Mouse (Mus musculus) ES-E14 (cell line): ENCODE results near the gene Kcnab1. TPM values are rescaled to one million over a fixed set of nuclear protein-coding genes. Genes with fewer than 3 reads are reported as not detected.

Source experiments
- DNase-seq: peaks from one replicate; pipeline ENCODE4 v3.0.0-alpha.2; 2013; ENCODE audit warnings: low read depth, low spot score
- H3K27ac ChIP-seq: 2 replicates; pipeline ENCODE4 v1.5.1; 2012; ENCODE audit warnings: low read depth, mild to moderate bottlenecking, low read length, moderate library complexity, mixed read lengths; ENCODE audit not compliant: poor library complexity, insufficient read depth, severe bottlenecking
- H3K36me3 ChIP-seq: 2 replicates; pipeline ENCODE4 v1.6.1; 2012; ENCODE audit warnings: mild to moderate bottlenecking, low read length, moderate library complexity, mixed read lengths; ENCODE audit not compliant: control insufficient read depth, poor library complexity, insufficient read depth, severe bottlenecking
- H3K4me1 ChIP-seq, 2 experiments: fragments of 150-350 bp in 1 of 2; sonication (generic) in 1 of 2; 2 replicates each; pipeline ENCODE4 v1.6.1; 2012; ENCODE audit warnings: low read length in 2 of 2, mild to moderate bottlenecking in 1 of 2, mixed read lengths in 1 of 2; ENCODE audit not compliant: control insufficient read depth in 2 of 2, insufficient read depth in 2 of 2, poor library complexity in 1 of 2
- H3K4me3 ChIP-seq, 2 experiments: fragments of 150-350 bp in 1 of 2; sonication (generic) in 1 of 2; 2 replicates each; pipeline ENCODE4 v1.5.1; 2012; ENCODE audit warnings: low read length in 2 of 2, low read depth in 1 of 2, mild to moderate bottlenecking in 1 of 2, mixed read lengths in 1 of 2; ENCODE audit not compliant: insufficient read depth in 1 of 2, poor library complexity in 1 of 2, severe bottlenecking in 1 of 2
- H3K9ac ChIP-seq: 2 replicates; pipeline ENCODE4 v1.6.1; 2012; ENCODE audit warnings: low read depth, mild to moderate bottlenecking, low read length, mixed read lengths; ENCODE audit not compliant: poor library complexity, insufficient read depth, severe bottlenecking
- H3K9me3 ChIP-seq: fragments of 150-350 bp; sonication (generic); 2 replicates; pipeline ENCODE4 v1.6.1; 2012; ENCODE audit warnings: low read depth, mild to moderate bottlenecking, low read length; ENCODE audit not compliant: control insufficient read depth, insufficient read depth
- CHD2 ChIP-seq: IDR thresholded peaks from 2 replicates; pipeline ENCODE4 v1.6.1; 2014; ENCODE audit warnings: mild to moderate bottlenecking, low read depth, low read length, inconsistent platforms
- HCFC1 ChIP-seq: IDR thresholded peaks from 2 replicates; pipeline ENCODE4 v1.6.1; 2012; ENCODE audit warnings: low read length, inconsistent platforms, borderline replicate concordance; ENCODE audit not compliant: insufficient read depth
- MAFK ChIP-seq: IDR thresholded peaks from 2 replicates; pipeline ENCODE4 v1.6.1; 2014; ENCODE audit warnings: mild to moderate bottlenecking, low read depth, low read length, inconsistent platforms; ENCODE audit not compliant: insufficient read depth
- ZC3H11A ChIP-seq: IDR thresholded peaks from 2 replicates; pipeline ENCODE4 v1.6.1; 2012; ENCODE audit warnings: low read depth, mild to moderate bottlenecking, inconsistent platforms, low read length, borderline replicate concordance
- ZNF384 ChIP-seq: IDR thresholded peaks from 2 replicates; pipeline ENCODE4 v1.6.1; 2012; ENCODE audit warnings: low read depth, low read length, inconsistent platforms
- in situ Hi-C, 2 experiments: fragments of 600-800 bp; cut with MboI; formaldehyde crosslinking; loops; one replicate each; pipeline ENCODE4 v1.15.1; 2025; ENCODE audit warnings: low sequenced_read_pairs in 2 of 2, inconsistent platforms in 1 of 2; ENCODE audit not compliant: unreplicated experiment in 2 of 2
- total RNA-seq: library from RNA; depleted of rRNA; stranded (reverse); fragments of 300-350 nt; gene quantifications from 2 replicates; pipeline ENCODE4 v1.2.3, GENCODE M21; 2012

Kcnab1 gene
- total RNA-seq, 1 experiment = 0.45 TPM

DNA sequence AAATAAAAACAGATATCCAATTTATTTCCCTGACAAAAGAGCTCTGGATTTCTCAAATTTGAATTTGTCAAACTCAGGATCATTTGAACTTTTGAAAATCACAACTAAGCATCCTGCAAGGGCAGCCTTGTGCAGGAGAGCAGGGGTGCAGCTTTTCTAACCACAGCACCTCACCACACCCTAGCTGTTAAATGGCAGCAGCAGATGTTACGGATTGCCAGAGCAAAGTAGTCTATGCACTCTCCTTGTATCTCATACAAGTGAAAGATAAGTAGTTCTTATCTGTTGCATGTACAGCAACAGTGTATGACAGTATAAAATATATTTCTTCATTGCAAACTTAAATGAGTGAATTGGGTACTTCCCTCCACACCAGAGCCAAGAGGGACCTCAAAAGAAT lies 20.4 kb downstream of the Kcnab1 start:
- DNase-seq = no peak
- no peak overlapping the region for H3K9ac ChIP-seq
- no peak overlapping the region for H3K4me3 ChIP-seq
- no peaks in the 10 kb centered on the region for H3K36me3 ChIP-seq
- H3K4me1 ChIP-seq = no peaks in the 10 kb centered on the region
- in situ Hi-C loops = no loop called here
- no peak for TF ChIP-seq MAFK
- no peak for TF ChIP-seq ZC3H11A
- TF ChIP-seq ZNF384 = no peak
- no peak for TF ChIP-seq HCFC1
- TF ChIP-seq CHD2 = no peak
- H3K9me3 ChIP-seq = no peaks in the 10 kb centered on the region
- no peak overlapping the region for H3K27ac ChIP-seq

DNA sequence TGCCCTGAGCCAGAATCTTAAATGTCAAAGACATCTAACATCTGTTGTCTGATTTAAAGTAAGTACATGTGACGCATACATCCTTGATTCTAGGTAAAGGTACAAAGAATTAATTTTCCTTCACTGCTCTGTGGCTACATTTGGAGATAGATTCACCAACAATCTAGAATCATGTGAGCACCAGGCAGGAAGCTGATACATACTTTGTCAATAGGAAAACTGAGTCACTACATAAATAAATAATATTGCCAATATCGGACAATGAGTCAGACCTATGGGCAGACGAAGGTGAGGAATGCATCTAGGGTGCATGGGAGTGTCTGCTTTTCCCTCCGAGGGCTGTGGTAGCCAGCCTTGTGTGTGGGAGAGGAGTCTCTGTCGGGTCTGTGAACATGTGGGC lies 25.7 kb downstream of the Kcnab1 start:
- no peaks in the 10 kb centered on the region for H3K36me3 ChIP-seq
- no peak overlapping the region for H3K27ac ChIP-seq
- in situ Hi-C loops = no loop called here
- no peak for DNase-seq
- H3K9ac ChIP-seq = no peak overlapping the region
- H3K9me3 ChIP-seq = no peaks in the 10 kb centered on the region
- no peak for TF ChIP-seq HCFC1
- no peaks in the 10 kb centered on the region for H3K4me1 ChIP-seq
- H3K4me3 ChIP-seq = no peak overlapping the region

DNA sequence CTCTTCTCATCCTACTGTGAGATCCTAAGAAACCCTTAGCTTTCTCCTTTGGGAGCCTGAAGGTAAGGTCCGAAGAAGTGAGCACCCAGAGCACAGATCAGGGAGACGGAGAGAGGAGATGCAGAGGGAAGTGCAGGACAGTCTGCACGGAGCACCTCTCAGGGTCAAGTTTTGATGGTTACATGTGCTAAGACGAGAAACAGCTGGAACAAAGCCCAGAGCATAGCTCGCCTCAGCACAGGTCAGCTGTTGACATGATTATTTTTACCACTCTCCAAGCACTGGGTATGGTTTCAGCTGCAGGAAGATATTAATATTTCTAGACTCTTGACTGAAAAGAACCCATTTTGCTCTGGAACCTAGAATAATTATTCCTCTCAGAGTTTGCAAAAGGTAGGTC lies 27.7 kb downstream of the Kcnab1 start:
- Histone ChIP-seq H3K27ac (no peak overlapping the region), H3K9me3 (no peaks in the 10 kb centered on the region), H3K4me3 (no peak overlapping the region), H3K9ac (no peak overlapping the region), H3K4me1 (no peaks in the 10 kb centered on the region), H3K36me3 (no peaks in the 10 kb centered on the region)
- no peak for TF ChIP-seq ZNF384
- TF ChIP-seq HCFC1 = no peak
- TF ChIP-seq ZC3H11A = no peak
- no peak for TF ChIP-seq CHD2
- TF ChIP-seq MAFK = no peak
- DNase-seq = no peak
- in situ Hi-C loops = no loop called here

GRCm38 (mm10) chr3:65138739-65139138 lies 29.6 kb downstream of the Kcnab1 start:
- Histone ChIP-seq H3K4me3 (no peak overlapping the region), H3K9ac (no peak overlapping the region), H3K4me1 (no peaks in the 10 kb centered on the region), H3K36me3 (no peaks in the 10 kb centered on the region), H3K27ac (no peak overlapping the region), H3K9me3 (no peaks in the 10 kb centered on the region)
- in situ Hi-C loops = no loop called here
- no peak for TF ChIP-seq ZNF384
- TF ChIP-seq ZC3H11A = no peak
- TF ChIP-seq CHD2 = no peak
- no peak for TF ChIP-seq HCFC1
- TF ChIP-seq MAFK = no peak
- DNase-seq = no peak

DNA sequence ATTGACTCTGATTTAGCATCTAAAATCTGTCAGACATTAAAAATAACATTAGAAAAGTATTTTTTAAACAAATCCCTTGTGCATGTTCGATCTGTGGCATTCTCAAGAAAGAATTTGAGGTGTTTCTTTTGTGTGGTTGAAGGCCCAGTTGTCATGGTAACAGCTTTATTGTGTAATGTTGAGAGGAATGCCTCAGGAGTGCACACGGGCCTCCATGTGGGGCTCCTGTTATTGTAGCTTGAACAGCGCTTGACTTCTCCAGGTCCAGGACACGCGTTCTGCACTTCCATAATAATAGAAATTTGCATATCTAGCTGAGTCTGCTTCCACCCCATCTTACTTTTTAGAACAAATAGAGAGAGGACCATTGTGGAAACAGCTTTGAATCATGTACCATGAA lies 36.0 kb downstream of the Kcnab1 start:
- no peaks in the 10 kb centered on the region for H3K36me3 ChIP-seq
- H3K9ac ChIP-seq = no peak overlapping the region
- H3K9me3 ChIP-seq = no peaks in the 10 kb centered on the region
- in situ Hi-C loops = no loop called here
- no peak overlapping the region for H3K4me3 ChIP-seq
- H3K4me1 ChIP-seq = no peaks in the 10 kb centered on the region
- TF ChIP-seq ZNF384 (no peak), ZC3H11A (no peak), MAFK (no peak), HCFC1 (no peak), CHD2 (no peak)
- no peak overlapping the region for H3K27ac ChIP-seq
- DNase-seq = no peak
